Mouse (Mus musculus) MEL (cell line): ENCODE data around the gene Atg7.

Experiments used
- CTCF ChIP-seq, 3 experiments: IDR thresholded peaks in 2 of 3; conservative IDR thresholded peaks in 1 of 3; 2 replicates each; pipeline ENCODE4 v1.5.1; 2011 to 2012; ENCODE audit warnings: low read length in 3 of 3, low read depth in 2 of 3, mild to moderate bottlenecking in 2 of 3, improper control_type of control experiment in 1 of 3, inconsistent platforms in 1 of 3, mixed read lengths in 1 of 3, moderate library complexity in 1 of 3; ENCODE audit not compliant: control insufficient read depth in 1 of 3, insufficient read depth in 1 of 3, poor library complexity in 1 of 3, severe bottlenecking in 1 of 3
- POLR2A ChIP-seq, 2 experiments: IDR thresholded peaks; 2 replicates each; pipeline ENCODE4 v1.6.1; 2011 to 2012; ENCODE audit warnings: low read length in 2 of 2, mild to moderate bottlenecking in 2 of 2, control low read depth in 1 of 2, improper control_type of control experiment in 1 of 2, low read depth in 1 of 2, moderate library complexity in 1 of 2; ENCODE audit not compliant: control insufficient read depth in 1 of 2, insufficient read depth in 1 of 2, poor library complexity in 1 of 2

DNA sequence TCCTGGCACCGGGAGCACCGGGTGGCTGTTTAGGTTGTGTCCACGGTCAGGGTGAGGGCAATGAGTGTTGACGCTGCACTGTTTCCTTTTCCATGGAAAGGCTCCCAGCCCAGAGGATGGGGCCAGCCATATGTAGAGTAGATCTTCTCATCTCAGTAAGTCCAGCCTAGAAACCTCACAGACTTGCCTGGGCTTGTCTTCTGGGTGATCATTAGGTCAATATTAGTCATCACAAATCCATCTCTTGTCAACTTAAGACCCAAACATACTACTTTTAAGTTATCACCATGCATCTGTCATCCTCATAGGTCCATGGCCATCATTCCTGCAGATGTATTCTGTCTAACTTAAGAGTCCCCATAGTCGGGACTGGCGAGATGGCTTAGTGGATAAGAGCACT lies 24.6 kb downstream of the Atg7 start:
- no peak for TF ChIP-seq POLR2A (IDR thresholded peaks at IDR 0.05; ENCODE audit: control insufficient read depth in 1 of 2, insufficient read depth in 1 of 2, low read depth in 1 of 2, low read length in 2 of 2, poor library complexity in 1 of 2)
- TF ChIP-seq CTCF (IDR thresholded peaks at IDR 0.05 in 2 of 3, conservative IDR thresholded peaks at IDR 0.05 in 1 of 3; ENCODE audit: control insufficient read depth in 1 of 3, insufficient read depth in 1 of 3, low read depth in 2 of 3, low read length in 3 of 3, poor library complexity in 1 of 3, severe bottlenecking in 1 of 3) = no peak
